Mouse (Mus musculus): ENCODE data around the gene Arhgef12. TPM values are rescaled to one million over a fixed set of nuclear protein-coding genes. Genes with fewer than 3 reads are reported as not detected.
"Not testable (repeated sequence)": the region's sequence is repeated elsewhere in the genome, so short reads cannot be mapped to it uniquely, and the experiment has no call there.

The Arhgef12 gene
- polyA plus RNA-seq, 1 experiment from 2014 or later: 13.9 TPM

DNA sequence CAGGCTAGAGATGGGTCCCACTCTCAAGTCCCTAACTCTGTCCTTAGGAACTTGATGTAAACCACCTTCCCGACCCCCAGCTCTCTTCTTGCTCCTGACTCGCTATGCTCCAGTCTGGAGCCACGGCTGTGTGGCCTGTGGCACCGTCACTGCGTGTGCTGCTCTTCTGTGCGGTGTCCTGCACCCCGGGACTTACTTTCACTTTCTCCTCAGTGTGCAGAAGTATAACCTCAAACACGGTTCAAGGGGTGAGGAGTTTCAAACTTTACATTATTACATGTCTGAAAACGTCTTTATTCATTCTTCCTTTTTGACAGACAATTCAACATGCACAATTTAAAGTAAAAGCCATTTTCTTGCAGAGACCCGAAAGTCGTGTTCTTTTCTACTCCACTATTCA is 111.7 kb downstream of the Arhgef12 start:
- WGBS: 87% methylated on average over 11 of the region's 11 CpGs
- DNase-seq (ENCODE audit: low spot score): no peak
- Histone ChIP-seq H3K9me3 (ENCODE audit: low read length) (no peaks in the 10 kb centered on the region), H3K27me3 (replicated peaks; ENCODE audit: insufficient read depth, low read length) (no peaks in the 10 kb centered on the region), H3K4me3 (ENCODE audit: low read depth, low read length) (no peak overlapping the region), H3K4me1 (ENCODE audit: insufficient read depth, low read depth, low read length) (no peaks in the 10 kb centered on the region), H3K9ac (replicated peaks; ENCODE audit: low read depth) (no peak overlapping the region), H3K36me3 (ENCODE audit: insufficient read depth, low read length) (peaks cover 50% of the 10 kb centered on the region; the same call in 1 of the 2 replicates), H3K27ac (ENCODE audit: low read length) (no peak overlapping the region), H3K4me2 (replicated peaks; ENCODE audit: low read depth, low read length) (no peak overlapping the region)
- no peak for TF ChIP-seq CTCF (IDR thresholded peaks at IDR 0.05)
- TF ChIP-seq EP300 (IDR thresholded peaks at IDR 0.05): no peak
- ATAC-seq: no peak

- no peak overlapping the region for H3K4me2 ChIP-seq (replicated peaks; ENCODE audit: low read depth, low read length)
- TF ChIP-seq EP300 (IDR thresholded peaks at IDR 0.05) (no peak), CTCF (IDR thresholded peaks at IDR 0.05) (no peak)
- ATAC-seq (no peak), DNase-seq (ENCODE audit: low spot score) (no peak)
- H3K4me3 ChIP-seq (ENCODE audit: low read depth, low read length): no peak overlapping the region
- no peaks in the 10 kb centered on the region for H3K27me3 ChIP-seq (replicated peaks; ENCODE audit: insufficient read depth, low read length)
- no peak overlapping the region for H3K27ac ChIP-seq (ENCODE audit: low read length)
- no peak overlapping the region for H3K9ac ChIP-seq (replicated peaks; ENCODE audit: low read depth)
- H3K9me3 ChIP-seq (ENCODE audit: low read length): no peaks in the 10 kb centered on the region
- peaks cover 53% of the 10 kb centered on the region; the same call in 1 of the 2 replicates for H3K36me3 ChIP-seq (ENCODE audit: insufficient read depth, low read length)
- WGBS: 79% methylated on average over 4 of the region's 4 CpGs
- no peaks in the 10 kb centered on the region for H3K4me1 ChIP-seq (ENCODE audit: insufficient read depth, low read depth, low read length)
Observed at GRCm38 (mm10) chr9:42994708-42995107, 112.3 kb downstream of the Arhgef12 start.

DNA sequence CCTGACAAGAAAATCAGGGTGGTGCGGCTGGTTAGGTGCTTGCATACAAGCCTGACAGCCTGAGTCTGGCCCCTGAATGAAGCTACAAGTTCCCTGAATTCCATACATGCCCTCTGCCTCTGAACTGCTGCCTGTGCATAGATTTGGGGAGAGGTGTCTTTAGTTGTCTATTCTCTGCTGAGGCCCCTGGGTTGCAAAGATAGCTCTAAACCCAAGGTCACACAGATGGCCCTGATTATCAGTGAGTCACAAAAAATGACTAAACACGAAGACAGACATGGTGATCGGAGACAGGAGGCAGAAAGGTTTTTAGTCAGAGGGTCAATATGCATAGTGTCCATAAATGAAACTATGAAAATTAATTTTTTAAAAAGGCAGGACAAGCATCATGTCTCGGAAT is 113.4 kb downstream of the Arhgef12 start:
- no peaks in the 10 kb centered on the region for H3K4me1 ChIP-seq (ENCODE audit: insufficient read depth, low read depth, low read length)
- 86% methylated on average over 4 of the region's 4 CpGs for WGBS
- no peak overlapping the region for H3K4me3 ChIP-seq (ENCODE audit: low read depth, low read length)
- H3K36me3 ChIP-seq (ENCODE audit: insufficient read depth, low read length): peaks cover 49% of the 10 kb centered on the region; the same call in 1 of the 2 replicates
- DNase-seq (ENCODE audit: low spot score) (no peak), ATAC-seq (no peak)
- no peak overlapping the region for H3K9ac ChIP-seq (replicated peaks; ENCODE audit: low read depth)
- no peak overlapping the region for H3K27ac ChIP-seq (ENCODE audit: low read length)
- TF ChIP-seq EP300 (IDR thresholded peaks at IDR 0.05): no peak
- TF ChIP-seq CTCF (IDR thresholded peaks at IDR 0.05): no peak
- no peaks in the 10 kb centered on the region for H3K9me3 ChIP-seq (ENCODE audit: low read length)
- no peaks in the 10 kb centered on the region for H3K27me3 ChIP-seq (replicated peaks; ENCODE audit: insufficient read depth, low read length)
- no peak overlapping the region for H3K4me2 ChIP-seq (replicated peaks; ENCODE audit: low read depth, low read length)

DNA sequence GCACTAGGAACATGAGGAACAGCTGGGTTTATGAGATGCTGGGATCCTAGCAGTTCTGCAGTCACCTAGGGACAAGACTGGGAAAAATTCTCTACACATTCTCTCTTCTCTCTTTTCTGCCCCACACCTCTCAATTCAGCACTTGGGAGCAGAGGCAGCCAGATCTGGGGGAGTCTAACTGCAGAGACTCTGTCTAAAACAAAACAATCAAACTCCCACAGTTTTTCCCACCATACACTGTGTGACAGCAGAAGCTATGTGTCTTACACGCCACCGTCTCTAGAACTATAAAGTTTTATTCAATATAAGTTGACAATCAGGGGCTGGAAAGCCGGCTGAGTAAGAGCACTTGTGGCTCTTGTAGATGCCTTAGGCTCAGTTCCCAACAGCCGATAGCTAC is 119.1 kb downstream of the Arhgef12 start:
- WGBS: 80% methylated on average over 4 of the region's 4 CpGs
- H3K4me3 ChIP-seq (ENCODE audit: low read depth, low read length): no peak overlapping the region
- H3K36me3 ChIP-seq (ENCODE audit: insufficient read depth, low read length): peaks cover 45% of the 10 kb centered on the region
- no peak for DNase-seq (ENCODE audit: low spot score)
- H3K9me3 ChIP-seq (ENCODE audit: low read length): no peaks in the 10 kb centered on the region
- no peaks in the 10 kb centered on the region for H3K27me3 ChIP-seq (replicated peaks; ENCODE audit: insufficient read depth, low read length)
- ATAC-seq: no peak
- H3K27ac ChIP-seq (ENCODE audit: low read length): no peak overlapping the region
- H3K4me2 ChIP-seq (replicated peaks; ENCODE audit: low read depth, low read length): no peak overlapping the region
- H3K4me1 ChIP-seq (ENCODE audit: insufficient read depth, low read depth, low read length): no peaks in the 10 kb centered on the region
- TF ChIP-seq EP300 (IDR thresholded peaks at IDR 0.05) (no peak), CTCF (IDR thresholded peaks at IDR 0.05) (no peak)
- H3K9ac ChIP-seq (replicated peaks; ENCODE audit: low read depth): no peak overlapping the region

DNA sequence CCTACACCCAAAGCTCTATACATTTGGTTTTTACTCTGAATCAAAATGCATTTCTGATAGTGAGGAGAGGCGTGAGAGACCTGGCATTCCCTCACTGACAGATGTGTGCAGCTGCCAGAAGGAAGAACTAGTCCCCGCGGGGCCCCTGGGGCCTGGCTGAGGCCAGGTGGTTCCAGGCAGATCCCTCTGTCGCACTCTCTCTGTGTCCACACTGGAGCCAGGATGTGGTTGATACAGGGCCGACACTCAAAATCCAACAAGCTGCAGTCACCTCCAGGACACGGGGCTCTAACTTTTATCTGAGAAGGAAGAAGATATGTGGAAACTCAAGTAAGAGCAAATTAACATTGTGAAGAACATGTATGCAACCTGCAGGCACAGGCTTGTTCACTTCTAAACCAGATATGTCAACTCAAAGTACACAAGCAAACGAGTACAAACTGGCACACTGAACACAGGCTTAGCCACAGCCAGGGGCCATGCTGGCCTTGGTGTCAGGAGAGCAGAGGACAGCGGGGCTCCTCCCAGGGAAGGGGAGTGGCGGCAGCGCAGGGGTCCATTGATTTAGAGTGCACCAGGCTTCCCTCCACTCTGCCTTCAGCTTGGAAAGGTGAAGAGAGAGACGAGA is 138.0 kb downstream of the Arhgef12 start:
- ATAC-seq: no peak
- no peak overlapping the region for H3K27ac ChIP-seq (ENCODE audit: low read length)
- WGBS: 62% methylated on average over 11 of the region's 11 CpGs

DNA sequence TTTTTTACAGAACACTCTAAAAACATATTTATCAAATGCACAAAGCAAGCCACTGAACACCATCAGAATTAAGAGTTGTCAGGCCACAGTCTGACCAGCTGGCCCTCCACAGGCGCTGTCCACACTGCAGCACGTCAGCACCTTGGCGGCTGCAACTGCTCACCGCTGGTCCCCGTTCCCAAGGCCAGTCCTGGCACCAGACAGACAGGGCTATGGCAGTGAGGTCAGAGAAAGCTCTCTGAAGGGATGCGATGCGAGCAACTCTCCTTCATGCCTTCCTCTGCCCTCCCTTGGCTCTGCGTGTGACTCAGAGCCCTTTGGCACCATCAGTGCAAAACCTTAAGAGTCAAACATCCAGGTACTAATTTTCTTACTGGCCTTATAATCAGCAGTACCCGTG is 139.3 kb downstream of the Arhgef12 start:
- WGBS: 76% methylated on average over 9 of the region's 9 CpGs
- Histone ChIP-seq H3K4me1 (ENCODE audit: insufficient read depth, low read depth, low read length) (no peaks in the 10 kb centered on the region), H3K9me3 (ENCODE audit: low read length) (no peaks in the 10 kb centered on the region), H3K36me3 (ENCODE audit: insufficient read depth, low read length) (peaks cover 27% of the 10 kb centered on the region), H3K4me2 (replicated peaks; ENCODE audit: low read depth, low read length) (no peak overlapping the region), H3K27me3 (replicated peaks; ENCODE audit: insufficient read depth, low read length) (no peaks in the 10 kb centered on the region), H3K4me3 (ENCODE audit: low read depth, low read length) (no peak overlapping the region), H3K9ac (replicated peaks; ENCODE audit: low read depth) (no peak overlapping the region), H3K27ac (ENCODE audit: low read length) (no peak overlapping the region)
- no peak for ATAC-seq
- no peak for DNase-seq (ENCODE audit: low spot score)
- no peak for TF ChIP-seq CTCF (IDR thresholded peaks at IDR 0.05)

More for the DNA sequence above, 138.0 kb downstream of the Arhgef12 start:
- Histone ChIP-seq H3K4me1 (ENCODE audit: insufficient read depth, low read depth, low read length) (no peaks in the 10 kb centered on the region), H3K27me3 (replicated peaks; ENCODE audit: insufficient read depth, low read length) (no peaks in the 10 kb centered on the region), H3K9me3 (ENCODE audit: low read length) (no peaks in the 10 kb centered on the region), H3K4me3 (ENCODE audit: low read depth, low read length) (no peak overlapping the region), H3K4me2 (replicated peaks; ENCODE audit: low read depth, low read length) (no peak overlapping the region), H3K36me3 (ENCODE audit: insufficient read depth, low read length) (peaks cover 34% of the 10 kb centered on the region), H3K9ac (replicated peaks; ENCODE audit: low read depth) (no peak overlapping the region)
- no peak for TF ChIP-seq CTCF (IDR thresholded peaks at IDR 0.05)
- no peak for TF ChIP-seq EP300 (IDR thresholded peaks at IDR 0.05)
- DNase-seq (ENCODE audit: low spot score): no peak

DNA sequence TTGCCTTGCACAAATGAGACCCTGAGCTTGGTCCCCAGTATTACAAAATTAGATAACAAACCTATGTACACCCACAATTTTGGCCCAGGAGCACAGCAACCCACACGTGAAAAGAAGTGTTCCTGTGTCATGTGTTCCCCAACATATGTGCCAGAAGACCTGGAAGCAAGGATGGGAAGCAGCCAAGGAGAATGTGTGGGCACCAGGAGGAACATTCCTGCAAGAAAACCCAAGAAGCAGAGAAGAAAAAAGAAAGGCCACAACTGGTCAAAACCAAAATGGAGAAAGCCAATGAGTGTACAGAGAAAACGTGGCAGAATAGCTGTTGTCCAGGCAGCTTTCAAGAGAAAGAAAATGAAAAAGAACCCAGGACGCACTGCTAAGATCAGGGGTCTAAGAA is 142.2 kb downstream of the Arhgef12 start:
- peaks cover 18% of the 10 kb centered on the region; the same call in 1 of the 2 replicates for H3K36me3 ChIP-seq (ENCODE audit: insufficient read depth, low read length)
- WGBS: 91% methylated on average over 2 of the region's 3 CpGs
- not testable (repeated sequence) for DNase-seq (ENCODE audit: low spot score); H3K27me3 ChIP-seq (replicated peaks; ENCODE audit: insufficient read depth, low read length); H3K9ac ChIP-seq (replicated peaks; ENCODE audit: low read depth); ATAC-seq; H3K4me1 ChIP-seq (ENCODE audit: insufficient read depth, low read depth, low read length); H3K4me3 ChIP-seq (ENCODE audit: low read depth, low read length); H3K27ac ChIP-seq (ENCODE audit: low read length); H3K4me2 ChIP-seq (replicated peaks; ENCODE audit: low read depth, low read length); H3K9me3 ChIP-seq (ENCODE audit: low read length)
